13 mouse cellular contexts compared by ENCODE assay signal in the genomic region with DNA sequence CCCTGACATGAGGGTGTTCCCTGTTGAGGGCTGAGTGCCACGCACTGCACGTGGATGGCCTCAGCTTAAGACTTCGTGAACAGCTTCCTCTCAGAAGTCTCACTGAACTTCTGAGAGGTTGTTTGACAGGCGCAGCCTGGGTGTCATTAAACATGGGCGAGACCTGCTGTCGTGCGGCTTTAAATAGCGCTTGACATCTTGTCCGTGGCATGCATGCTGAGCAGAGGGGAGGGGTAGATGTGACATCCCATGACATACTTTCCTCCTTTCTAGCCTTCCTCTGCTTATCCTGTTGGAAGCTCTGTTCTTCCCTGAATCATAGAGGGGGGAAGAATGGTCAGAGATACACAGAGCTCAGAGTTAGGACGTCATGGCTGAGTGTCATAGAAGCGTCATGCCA. TPM values are rescaled to one million over a fixed set of nuclear protein-coding genes. Genes with fewer than 3 reads are reported as not detected.
DNase-seq lines count a peak whose midpoint lies in the region; ATAC-seq and TF ChIP-seq lines count a peak whose summit lies in the region.
"Had no signal": no experiment of that assay in that cellular context is flagged by ENCODE, and none has a peak within 500 bp of the region (broad histone marks: within the 10 kb centered on the region; RNA-seq: fewer than 3 reads in every experiment).

No protein-coding gene starts in this region.

- H3K4me1 ChIP-seq in forebrain, postnatal 0 days (ENCODE audit: insufficient read depth): peaks cover 9% of the 10 kb centered on the region; the same call in 1 of the 2 replicates
- peaks cover 32% of the 10 kb centered on the region for H3K4me1 ChIP-seq in forebrain, embryonic 13.5 days
- H3K4me1 ChIP-seq in midbrain, embryonic 14.5 days (ENCODE audit: control insufficient read depth, insufficient read depth, low read length): peaks cover 23% of the 10 kb centered on the region
- H3K4me1 ChIP-seq in midbrain, embryonic 11.5 days (ENCODE audit: control insufficient read depth, insufficient read depth, low read length): peaks cover 16% of the 10 kb centered on the region
- peaks cover 87% of the 10 kb centered on the region for H3K4me1 ChIP-seq in heart, embryonic 13.5 days

- no peaks in the 10 kb centered on the region for H3K27me3 ChIP-seq in forebrain, postnatal 0 days (ENCODE audit: insufficient read depth, low read length)
- H3K27me3 ChIP-seq in forebrain, embryonic 13.5 days: peaks cover 8% of the 10 kb centered on the region; the same call in 1 of the 2 replicates
- peaks cover under 1% of the 10 kb centered on the region; the same call in 1 of the 2 replicates for H3K27me3 ChIP-seq in midbrain, embryonic 14.5 days (ENCODE audit: control insufficient read depth, insufficient read depth, low read length)
- peaks cover 8% of the 10 kb centered on the region; the same call in 1 of the 2 replicates for H3K27me3 ChIP-seq in midbrain, embryonic 11.5 days (ENCODE audit: control insufficient read depth, insufficient read depth, low read length)
- H3K27me3 ChIP-seq in heart, embryonic 13.5 days (replicated peaks): no peaks in the 10 kb centered on the region

- WGBS in forebrain, postnatal 0 days: 59% methylated on average over 11 of the region's 11 CpGs
- 70% methylated on average over 11 of the region's 11 CpGs for WGBS in forebrain, embryonic 13.5 days
- 38% methylated on average over 11 of the region's 11 CpGs for WGBS in midbrain, embryonic 14.5 days
- WGBS in midbrain, embryonic 11.5 days: 80% methylated on average over 11 of the region's 11 CpGs
- WGBS in heart, embryonic 13.5 days: 21% methylated on average over 11 of the region's 11 CpGs

- H3K4me2 ChIP-seq in forebrain, postnatal 0 days (ENCODE audit: low read depth): no peak overlapping the region
- H3K4me2 ChIP-seq in forebrain, embryonic 13.5 days: no peak overlapping the region
- no peak overlapping the region for H3K4me2 ChIP-seq in midbrain, embryonic 14.5 days (ENCODE audit: low read length)
- no peak overlapping the region for H3K4me2 ChIP-seq in midbrain, embryonic 11.5 days
- H3K4me2 ChIP-seq in heart, embryonic 13.5 days: peak overlapping the region; percentile 30
- H3K4me2 ChIP-seq: hindbrain, embryonic 14.5 days; midbrain, embryonic 15.5 days had no signal

- H3K9ac ChIP-seq in forebrain, postnatal 0 days: no peak overlapping the region
- H3K9ac ChIP-seq in forebrain, embryonic 13.5 days: no peak overlapping the region
- no peak overlapping the region for H3K9ac ChIP-seq in midbrain, embryonic 14.5 days (replicated peaks; ENCODE audit: low read length)
- no peak overlapping the region for H3K9ac ChIP-seq in midbrain, embryonic 11.5 days (ENCODE audit: low read length)
- peak overlapping the region; percentile 68 for H3K9ac ChIP-seq in heart, embryonic 13.5 days
- H3K9ac ChIP-seq: hindbrain, embryonic 14.5 days; midbrain, embryonic 15.5 days had no signal

- no peak for TF ChIP-seq CTCF in forebrain, postnatal 0 days (IDR thresholded peaks at IDR 0.05; ENCODE audit: low read depth)

- no peak overlapping the region for H3K27ac ChIP-seq in forebrain, postnatal 0 days (ENCODE audit: low read depth, low read length)
- H3K27ac ChIP-seq in forebrain, embryonic 13.5 days: no peak overlapping the region
- H3K27ac ChIP-seq in midbrain, embryonic 14.5 days (replicated peaks; ENCODE audit: low read depth, low read length): 0 out of 2 replicates have a peak overlapping the region, but pooled peaks have one; percentile 10
- no peak overlapping the region for H3K27ac ChIP-seq in midbrain, embryonic 11.5 days (ENCODE audit: low read depth, low read length)
- peak overlapping the region; percentile 95 for H3K27ac ChIP-seq in heart, embryonic 13.5 days (replicated peaks)
- H3K27ac ChIP-seq: hindbrain, embryonic 14.5 days; midbrain, embryonic 15.5 days had no signal

- no peaks in the 10 kb centered on the region for H3K36me3 ChIP-seq in forebrain, postnatal 0 days (ENCODE audit: insufficient read depth)
- H3K36me3 ChIP-seq in forebrain, embryonic 13.5 days (ENCODE audit: poor library complexity, severe bottlenecking): no peaks in the 10 kb centered on the region
- no peaks in the 10 kb centered on the region for H3K36me3 ChIP-seq in midbrain, embryonic 14.5 days (ENCODE audit: control insufficient read depth, insufficient read depth, low read length)
- H3K36me3 ChIP-seq in midbrain, embryonic 11.5 days (ENCODE audit: control insufficient read depth, insufficient read depth, low read length): no peaks in the 10 kb centered on the region
- H3K36me3 ChIP-seq in heart, embryonic 13.5 days: no peaks in the 10 kb centered on the region
- H3K36me3 ChIP-seq: midbrain, embryonic 15.5 days had no signal

- H3K9me3 ChIP-seq in forebrain, postnatal 0 days (ENCODE audit: low read length): no peaks in the 10 kb centered on the region
- no peaks in the 10 kb centered on the region for H3K9me3 ChIP-seq in forebrain, embryonic 13.5 days (replicated peaks)
- H3K9me3 ChIP-seq in midbrain, embryonic 14.5 days (ENCODE audit: control insufficient read depth, low read length): no peaks in the 10 kb centered on the region
- no peaks in the 10 kb centered on the region for H3K9me3 ChIP-seq in midbrain, embryonic 11.5 days (ENCODE audit: control insufficient read depth, low read length)
- no peaks in the 10 kb centered on the region for H3K9me3 ChIP-seq in heart, embryonic 13.5 days
- H3K9me3 ChIP-seq: midbrain, embryonic 15.5 days had no signal

- no peak overlapping the region for H3K4me3 ChIP-seq in forebrain, postnatal 0 days (ENCODE audit: low read depth, low read length)
- no peak overlapping the region for H3K4me3 ChIP-seq in forebrain, embryonic 13.5 days
- no peak overlapping the region for H3K4me3 ChIP-seq in midbrain, embryonic 14.5 days (replicated peaks; ENCODE audit: low read depth, low read length)
- H3K4me3 ChIP-seq in midbrain, embryonic 11.5 days (ENCODE audit: low read depth, low read length): no peak overlapping the region
- no peak overlapping the region for H3K4me3 ChIP-seq in heart, embryonic 13.5 days
- H3K4me3 ChIP-seq: erythroblast, embryonic 14.5 days; midbrain, embryonic 15.5 days had no signal

- ATAC-seq in forebrain, postnatal 0 days: peak; percentile 76
- no peak for ATAC-seq in forebrain, embryonic 13.5 days
- no peak for ATAC-seq in midbrain, embryonic 14.5 days (ENCODE audit: low FRiP score, low TSS enrichment)
- no peak for ATAC-seq in midbrain, embryonic 11.5 days (ENCODE audit: low FRiP score)
- peak; percentile 70; the same call in 1 of the 2 replicates for ATAC-seq in heart, embryonic 13.5 days (ENCODE audit: extremely low read depth, insufficient number of reproducible peaks, low FRiP score, low TSS enrichment)
- ATAC-seq in frontal cortex, adult (ENCODE audit: low TSS enrichment): no peak
- ATAC-seq: midbrain, embryonic 15.5 days had no signal

- peak; percentile 50 for DNase-seq in forebrain, postnatal 0 days
- peak; percentile 51 for DNase-seq in midbrain, embryonic 14.5 days
- DNase-seq in midbrain, embryonic 11.5 days (ENCODE audit: low spot score, missing footprints): no peak
- DNase-seq in spleen, postnatal 36 days (ENCODE audit: low spot score in 2 of 2): no peak
- no peak for DNase-seq in embryo, embryonic 11 days
- DNase-seq: B cell, adult 2 months; kidney, postnatal 10 days had no signal

RNA-seq across cellular contexts. Expression of a gene that starts 21.9 kb away (rescaled TPM):
- total RNA-seq in forebrain, postnatal 0 days (2014; rRNA removed): 3.8 and 9.4 TPM in 2 replicates
- 2.7 and 4.3 TPM in 2 replicates for polyA plus RNA-seq in forebrain, postnatal 0 days (2015; fragmentation: Nextera tagmentation; extraction: Ambion mirVana)
- polyA plus RNA-seq in forebrain, embryonic 13.5 days (2015; fragmentation: Nextera tagmentation; extraction: Ambion mirVana): 2.1 and 2.6 TPM in 2 replicates
- polyA plus RNA-seq in midbrain, embryonic 14.5 days (2014; fragmentation: Nextera tagmentation; extraction: Ambion mirVana): 4.4 and 4.9 TPM in 2 replicates
- 10.2 and 10.8 TPM in 2 replicates for polyA plus RNA-seq in midbrain, embryonic 11.5 days (2014; fragmentation: Nextera tagmentation; extraction: Ambion mirVana)
- polyA plus RNA-seq in heart, embryonic 13.5 days (2015; fragmentation: Nextera tagmentation; extraction: Ambion mirVana): 12.7 and 15.5 TPM in 2 replicates

Comparison
In these comparisons a context has a peak if more than half of its experiments do, and no peak if none do; other contexts are left out.
1. ATAC-seq: peak in forebrain, postnatal 0 days (single experiment) and heart, embryonic 13.5 days (single experiment); none in forebrain, embryonic 13.5 days (single experiment), midbrain, embryonic 14.5 days (single experiment), midbrain, embryonic 11.5 days (single experiment) and frontal cortex, adult (single experiment).
2. DNase-seq: peak in forebrain, postnatal 0 days (single experiment) and midbrain, embryonic 14.5 days (single experiment); none in midbrain, embryonic 11.5 days (single experiment), spleen, postnatal 36 days (0 of 2) and embryo, embryonic 11 days (single experiment).
3. H3K27ac ChIP-seq: peak in midbrain, embryonic 14.5 days (single experiment) and heart, embryonic 13.5 days (single experiment); none in forebrain, postnatal 0 days (single experiment), forebrain, embryonic 13.5 days (single experiment) and midbrain, embryonic 11.5 days (single experiment).